Mouse (Mus musculus): ENCODE results near the gene Olfr549.

- TF ChIP-seq POLR2A (IDR thresholded peaks at IDR 0.05; ENCODE audit: insufficient read depth, low read depth, low read length), result no peak
- TF ChIP-seq EP300 (IDR thresholded peaks at IDR 0.05; ENCODE audit: insufficient read depth, low read depth, low read length), result no peak
- TF ChIP-seq CTCF (IDR thresholded peaks at IDR 0.05), result no peak
Observed at GRCm38 (mm10) chr7:102517051-102517335, 32.7 kb upstream of the Olfr549 start.

All from heart, adult 2 months (tissue).